Mouse (Mus musculus) heart, adult 9 months (tissue): ENCODE results near the gene Snapc1.

Experiments
- DNase-seq, 2 experiments: peaks; one replicate each; pipeline ENCODE4 v3.0.0; 2022; ENCODE audit warnings: low spot score in 2 of 2

Gene Snapc1

DNA sequence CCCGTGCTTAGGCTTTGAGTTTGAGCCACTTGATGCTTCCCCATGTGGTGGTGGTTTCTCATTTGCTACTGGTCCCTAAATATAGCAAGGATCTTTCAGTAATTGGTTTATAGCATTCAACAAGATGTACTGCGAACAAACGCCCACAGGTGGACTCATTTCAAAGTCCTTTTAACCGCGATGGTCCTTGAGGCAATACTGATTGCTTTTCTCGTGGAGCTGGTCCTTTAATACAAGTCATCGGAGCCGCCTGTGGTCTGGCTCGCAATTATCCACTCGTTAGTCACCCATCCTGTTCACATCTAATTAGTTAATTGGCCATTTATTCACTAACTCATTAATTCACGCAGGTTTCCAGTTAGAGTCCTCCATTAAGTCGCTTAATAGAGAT is 32.6 kb downstream of the Snapc1 start:
- no peak for DNase-seq

DNA sequence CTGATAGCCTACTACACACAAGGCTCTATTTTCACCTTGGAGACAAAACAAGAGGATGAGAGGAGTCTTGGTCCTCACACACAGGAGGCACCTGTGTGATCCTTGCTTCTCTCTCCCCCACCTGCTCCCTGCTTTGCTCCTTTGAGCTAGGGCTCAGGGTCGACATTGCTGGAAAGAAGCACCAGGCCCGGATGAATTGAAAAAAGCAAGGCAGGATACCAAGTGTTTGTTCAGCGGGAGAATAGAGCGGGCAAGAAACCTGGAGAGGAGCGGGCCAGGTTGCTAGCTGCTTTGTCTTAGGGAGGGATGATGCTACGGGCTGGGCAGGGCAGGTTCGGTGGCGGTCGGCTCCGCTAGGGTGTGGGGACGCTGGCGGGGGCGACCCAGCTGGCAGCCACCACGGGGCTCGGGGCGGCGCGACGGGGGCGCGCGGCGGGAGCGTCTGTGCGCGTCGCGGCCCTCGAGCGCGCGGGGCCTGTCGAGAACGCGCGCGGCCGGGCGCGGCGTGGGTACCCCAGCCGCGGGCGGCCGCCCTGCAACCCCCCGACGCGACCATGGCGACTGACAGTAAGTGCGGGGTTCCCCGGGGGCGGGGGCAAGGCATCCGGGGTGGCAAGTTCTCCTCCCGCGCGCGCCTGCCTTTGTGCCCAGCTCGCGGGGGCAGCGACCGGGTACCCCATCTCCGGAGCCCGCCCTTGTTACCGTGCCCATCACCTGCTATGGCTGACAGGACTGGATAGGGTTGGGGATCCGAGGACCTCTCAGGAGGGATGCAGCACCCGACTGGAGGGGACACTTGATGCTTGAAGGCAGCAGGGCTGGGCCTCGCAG is 33.2 kb downstream of the Snapc1 start, which contains the start of gene Syt16:
Gene Syt16 (plus strand): TSS at position 365 of the 831 bp plus-strand sequence.
- DNase-seq = no peak

DNA sequence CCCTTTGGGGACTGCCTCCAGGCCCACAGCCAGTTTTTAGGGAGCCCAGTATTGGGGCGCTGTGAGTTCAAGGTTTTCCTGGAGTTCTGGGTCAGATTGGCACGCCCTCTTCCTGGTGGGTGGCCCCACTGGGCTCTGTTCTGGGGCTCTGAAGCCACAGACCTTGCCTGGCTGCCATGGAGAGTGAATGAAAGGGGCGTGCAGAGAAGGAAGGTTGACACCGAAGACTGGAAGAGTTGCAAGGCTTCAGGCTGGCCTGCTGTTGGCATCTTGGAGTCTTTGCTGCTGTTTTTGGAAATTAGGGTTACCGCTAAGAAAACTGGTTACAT is 33.8 kb downstream of the Snapc1 start:
- no peak for DNase-seq

DNA sequence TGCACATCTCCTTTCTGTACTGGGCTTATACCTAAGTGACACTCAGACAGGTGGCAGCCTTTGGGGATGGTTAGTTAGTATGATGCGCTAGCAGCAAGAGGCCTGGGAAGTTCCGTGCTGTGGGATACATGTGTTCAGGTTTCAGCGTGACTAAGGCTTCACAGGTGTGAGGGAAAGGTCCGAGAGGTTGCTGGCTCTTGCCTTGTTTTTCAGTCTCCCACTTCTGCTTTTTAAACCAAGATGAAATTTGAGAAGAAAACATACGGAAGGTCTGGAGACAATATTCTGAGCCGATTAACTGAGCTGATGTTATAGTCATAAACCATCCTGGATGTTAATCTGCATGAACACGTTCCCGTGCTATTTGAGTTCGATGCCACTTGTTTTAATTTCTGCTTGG is 38.2 kb downstream of the Snapc1 start:
- no peak for DNase-seq

DNA sequence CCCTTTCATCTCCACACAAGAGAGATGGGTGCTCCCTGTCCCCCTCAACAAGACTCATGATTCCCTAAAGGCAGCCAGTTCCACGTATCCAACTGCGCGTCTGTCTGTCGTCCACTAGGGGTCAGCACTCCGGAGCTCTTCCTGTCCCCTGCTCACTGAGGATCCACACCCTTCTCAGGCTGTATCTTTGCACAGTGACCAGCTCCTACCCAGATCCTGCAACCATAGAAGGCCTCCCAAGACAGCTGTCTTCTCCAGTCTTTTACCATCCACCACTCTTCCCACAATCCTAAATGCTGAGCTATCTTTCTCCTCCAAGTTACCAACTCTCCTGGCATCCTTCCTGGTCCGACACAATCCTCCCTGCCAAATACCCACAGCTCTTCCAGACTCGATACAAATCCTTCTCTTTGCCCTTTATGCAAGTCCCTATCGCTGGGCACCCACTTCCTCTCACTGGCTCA is 45.2 kb downstream of the Snapc1 start:
- DNase-seq = no peak

DNA sequence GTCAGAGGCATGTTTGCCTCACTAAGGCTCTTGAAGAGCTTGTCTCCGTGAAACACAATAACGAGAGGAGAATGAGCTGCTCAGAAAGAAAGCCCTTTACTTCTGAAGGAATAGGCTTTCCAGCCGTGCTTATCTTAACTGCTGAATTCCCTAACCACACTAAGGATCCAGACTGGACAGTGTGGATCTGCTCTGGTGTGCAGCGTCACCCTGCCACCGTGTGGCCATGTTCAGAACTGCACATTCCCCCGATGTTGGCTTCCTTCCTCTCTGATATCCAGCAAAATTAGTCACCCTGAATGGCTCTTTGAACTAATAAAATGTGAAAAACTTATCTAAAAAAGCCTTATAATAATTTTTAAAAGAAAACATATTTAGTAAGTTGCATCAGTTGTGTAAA is 49.5 kb downstream of the Snapc1 start:
- peak; percentile 30 to 75 for DNase-seq

DNA sequence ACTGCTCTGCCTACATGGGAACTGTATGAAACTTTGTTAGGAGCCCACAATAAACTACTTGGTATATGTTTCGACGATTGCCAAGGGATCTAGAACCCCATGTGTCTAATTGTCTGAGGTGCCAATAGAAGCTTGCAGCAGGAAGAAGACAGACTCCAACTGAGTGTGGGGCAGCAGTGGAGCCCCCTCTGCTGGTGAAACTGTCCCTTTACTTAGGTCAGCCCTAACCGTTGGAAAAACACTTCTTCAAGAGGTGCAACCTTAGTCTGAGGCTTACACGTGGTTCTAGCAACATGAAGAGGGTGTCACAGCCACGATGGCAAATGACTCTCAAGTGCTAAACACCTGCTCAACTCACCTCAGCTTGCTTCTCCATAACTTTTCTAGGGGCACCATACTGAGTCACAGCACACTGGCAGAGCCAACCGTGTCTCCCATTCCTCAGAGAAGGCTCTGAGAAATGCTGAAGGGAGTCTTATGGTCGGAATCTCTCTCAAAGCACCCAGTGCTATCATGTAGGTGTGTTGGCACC is 50.5 kb downstream of the Snapc1 start:
- DNase-seq = no peak

DNA sequence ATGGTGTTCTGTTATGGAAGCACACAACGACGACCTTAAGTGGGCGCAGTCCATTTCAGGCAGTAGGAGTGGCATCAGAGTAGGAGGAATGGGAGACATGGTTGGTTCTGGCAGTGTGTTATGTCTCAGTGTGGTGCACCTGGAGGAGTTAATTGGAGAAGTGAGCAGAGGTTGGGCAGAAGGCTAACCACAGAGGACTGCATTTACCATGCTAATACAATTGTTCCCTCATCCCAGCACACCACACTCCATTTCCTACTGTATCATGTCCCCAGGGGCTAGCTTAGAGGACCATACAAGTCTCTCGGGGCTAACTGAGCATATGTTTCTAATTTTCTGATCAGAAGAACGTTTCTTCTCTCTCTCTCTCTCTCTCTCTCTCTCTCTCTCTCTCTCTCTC is 51.2 kb downstream of the Snapc1 start:
- no peak for DNase-seq

DNA sequence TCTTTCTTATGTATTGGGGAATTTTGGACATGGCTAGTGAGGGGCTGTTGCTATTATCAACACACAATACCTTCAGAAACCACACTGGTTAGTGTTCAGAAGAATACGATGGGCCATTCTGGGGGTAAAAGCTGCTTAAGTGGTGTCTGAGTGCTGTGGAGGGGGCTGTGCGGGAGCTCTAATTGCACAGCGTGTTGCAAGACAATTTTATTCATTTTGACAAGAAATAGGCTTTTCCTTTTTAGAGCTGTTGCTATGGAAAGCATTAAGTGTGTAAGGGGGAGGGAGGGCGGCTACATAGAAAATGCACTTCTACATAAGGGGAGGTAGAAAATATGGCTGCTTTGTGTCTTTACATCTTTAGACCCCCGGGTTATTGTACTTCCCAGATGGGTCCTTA is 59.0 kb downstream of the Snapc1 start:
- DNase-seq = no peak

DNA sequence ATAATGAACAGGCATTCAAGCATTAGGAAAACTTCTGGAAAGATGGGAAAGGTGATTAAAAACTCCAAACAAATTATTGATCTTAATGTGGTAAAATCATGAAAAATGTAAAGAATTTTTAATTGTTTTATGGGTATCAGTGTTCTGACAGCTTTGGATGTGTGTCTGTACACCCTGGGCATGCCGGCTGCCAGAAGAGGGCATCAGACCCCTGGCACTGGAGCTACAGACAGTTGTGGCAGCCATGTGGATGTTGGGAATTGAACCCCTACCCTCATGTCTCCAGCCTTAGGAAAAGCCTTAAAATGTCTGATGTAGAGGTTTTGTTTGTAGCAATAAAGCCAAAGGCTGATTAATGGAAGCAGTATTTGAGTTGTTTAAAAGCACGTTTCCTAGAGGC is 60.6 kb downstream of the Snapc1 start:
- no peak for DNase-seq
